Mouse (Mus musculus) spleen, postnatal 10 days (tissue): ENCODE results near the gene Ptpru.
A peak's percentile ranks its signal among the peaks of the same experiment; 100 is the strongest.
"Not testable (repeated sequence)": the region's sequence is repeated elsewhere in the genome, so short reads cannot be mapped to it uniquely, and the experiment has no call there.

ENCODE experiments used
- DNase-seq, 2 experiments: peaks; one replicate each; pipeline ENCODE4 v3.0.0; 2021 to 2022; ENCODE audit warnings: low spot score in 2 of 2

Ptpru gene

DNA sequence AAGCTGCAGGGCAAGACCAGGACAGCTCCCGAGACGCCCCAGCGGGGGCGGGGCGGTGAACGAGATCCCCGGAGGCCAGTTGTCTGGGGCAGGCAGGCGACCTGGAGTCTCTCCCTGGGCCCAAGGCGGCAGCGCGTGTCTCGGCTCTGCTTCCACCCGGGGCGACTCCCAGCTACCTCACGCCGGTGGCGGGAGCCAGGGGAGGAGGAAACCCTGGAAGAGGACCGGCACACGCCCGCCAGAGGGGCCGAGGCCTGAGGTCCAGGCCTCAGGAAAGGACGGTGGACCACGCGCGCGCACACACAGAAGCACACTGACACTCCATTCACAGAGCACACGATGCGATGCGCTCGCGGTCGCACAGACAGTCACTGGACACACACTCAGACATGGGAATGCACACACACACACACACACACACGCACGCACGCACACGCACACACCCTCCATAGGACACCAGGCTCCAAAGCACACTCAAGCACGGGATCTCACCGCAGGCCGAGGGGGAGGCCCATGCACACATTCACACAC, 1.7 kb downstream of the Ptpru start:
- DNase-seq: peak; percentile 14 to 29

DNA sequence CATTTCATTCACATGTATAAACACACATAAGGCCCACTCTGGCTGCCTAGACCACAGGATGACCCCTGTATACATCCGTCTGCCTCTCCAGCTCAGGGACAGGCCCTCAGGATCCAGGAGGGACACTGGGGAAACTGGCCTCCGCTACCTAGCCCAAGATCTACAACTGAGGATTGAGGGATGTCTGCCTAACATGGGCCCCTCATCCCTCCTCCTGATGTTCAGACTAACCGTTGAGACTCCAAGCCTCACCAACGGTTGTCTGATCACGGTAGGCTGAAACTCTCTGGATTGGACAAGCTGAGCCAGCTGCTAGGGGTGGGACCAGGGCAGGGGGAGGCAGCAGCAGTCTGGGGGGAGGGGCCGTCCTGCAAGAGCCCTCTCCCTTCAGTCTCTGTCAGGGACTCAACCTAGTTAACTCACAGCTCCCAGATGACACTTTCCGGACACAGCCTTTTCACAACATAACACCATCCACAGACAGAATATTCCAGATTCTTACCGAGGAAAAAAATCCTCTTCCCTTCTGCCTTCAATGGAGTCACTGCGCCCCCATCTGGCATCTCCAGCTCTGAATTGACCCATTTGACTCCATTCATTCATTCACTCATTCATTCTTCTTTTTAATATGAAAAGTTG, 4.0 kb downstream of the Ptpru start:
- DNase-seq: no peak

- no peak for DNase-seq
These were observed 5.2 kb downstream of the Ptpru start for GRCm38 (mm10) chr4:131832759-131833407.

GRCm38 (mm10) chr4:131831546-131832045, 6.5 kb downstream of the Ptpru start:
- DNase-seq: no peak

- no peak for DNase-seq
These were observed 9.0 kb downstream of the Ptpru start for GRCm38 (mm10) chr4:131829123-131829522.

- DNase-seq: no peak
These were observed 11.2 kb downstream of the Ptpru start for GRCm38 (mm10) chr4:131826905-131827304.

DNA sequence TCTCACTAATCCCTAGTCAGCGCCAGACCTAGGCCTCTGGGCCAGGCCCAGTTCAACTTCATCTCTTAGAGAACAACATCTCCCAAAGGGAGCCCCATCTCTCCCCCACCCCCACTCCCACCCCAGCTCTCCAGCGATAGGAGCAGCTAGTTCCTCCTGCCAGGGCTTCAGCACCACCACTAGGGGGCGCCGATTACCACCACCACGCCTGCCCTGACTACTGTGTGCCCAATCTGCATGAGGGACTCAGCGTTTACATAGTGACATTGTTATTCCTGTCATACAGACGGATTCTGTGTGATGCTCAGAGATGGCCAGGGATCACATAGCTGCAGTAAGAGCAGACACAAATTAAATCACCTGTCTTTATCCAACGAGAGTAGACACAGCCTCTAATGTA, 12.3 kb downstream of the Ptpru start:
- DNase-seq: peak; percentile 41 to 77

DNA sequence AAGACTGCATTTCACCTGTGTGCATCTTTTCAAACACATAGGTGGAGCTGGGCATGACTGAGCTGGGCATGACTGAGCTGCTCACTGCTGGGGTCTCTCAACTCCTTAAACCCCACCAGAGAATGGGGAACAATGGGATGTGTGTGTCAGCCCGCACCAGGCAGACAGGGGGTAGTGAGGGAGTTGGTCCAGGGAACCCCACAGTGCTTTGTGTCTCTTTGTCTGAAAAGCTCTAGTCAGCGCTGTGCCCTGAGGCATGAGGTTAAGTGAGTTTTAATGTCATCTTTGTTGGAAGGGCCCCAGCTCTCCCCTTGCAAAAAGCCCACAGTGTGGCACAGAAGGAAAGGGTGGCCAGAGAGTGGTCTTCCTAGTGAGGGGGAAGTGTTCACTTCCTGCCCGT, 13.1 kb downstream of the Ptpru start:
- no peak for DNase-seq

- DNase-seq: no peak
These were observed 15.5 kb downstream of the Ptpru start for GRCm38 (mm10) chr4:131822583-131822982.

- no peak for DNase-seq
These were observed 16.8 kb downstream of the Ptpru start for GRCm38 (mm10) chr4:131821161-131821731.

GRCm38 (mm10) chr4:131818926-131819325, 19.2 kb downstream of the Ptpru start:
- DNase-seq: no peak

- DNase-seq: no peak
These were observed 22.3 kb downstream of the Ptpru start for GRCm38 (mm10) chr4:131815774-131816173.

DNA sequence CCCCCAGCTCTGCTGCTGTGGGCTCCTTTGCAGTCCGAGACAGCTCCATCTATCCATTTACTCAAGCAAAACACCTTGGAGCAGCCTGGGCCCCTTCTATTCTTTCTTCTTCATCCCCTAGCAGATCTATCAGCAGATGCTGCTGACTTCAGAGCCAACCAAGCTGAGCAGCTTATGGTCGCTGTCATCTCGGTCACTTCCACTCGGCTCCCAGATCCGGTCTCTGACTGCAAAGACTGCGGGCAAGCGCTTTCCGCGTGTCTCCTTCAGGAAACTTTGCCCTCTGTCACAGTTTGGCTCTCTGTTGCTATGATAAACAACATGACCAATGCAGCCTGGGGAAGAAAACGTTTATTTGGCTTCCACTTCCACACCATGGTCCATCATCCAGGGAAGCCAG, 23.2 kb downstream of the Ptpru start:
- DNase-seq: no peak

GRCm38 (mm10) chr4:131813798-131814197, 24.3 kb downstream of the Ptpru start:
- no peak for DNase-seq

DNA sequence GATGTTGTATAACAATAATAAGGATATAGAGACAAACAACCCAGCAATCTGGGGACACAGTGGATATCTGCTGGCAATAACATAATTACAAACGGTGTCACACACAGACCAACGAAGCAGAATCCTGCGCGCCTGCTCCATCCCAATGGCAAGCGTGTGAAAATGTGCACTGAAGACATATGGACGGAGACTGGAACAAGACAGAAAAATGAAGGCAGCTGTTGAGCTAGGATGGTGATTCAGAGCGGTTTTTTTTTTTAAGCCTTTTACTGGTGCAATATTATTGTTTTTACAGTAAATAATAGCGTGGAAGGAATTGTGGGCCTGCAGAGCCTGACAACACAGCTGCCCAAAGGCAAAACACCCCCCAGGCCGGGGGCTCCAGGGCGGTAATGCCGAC, 25.6 kb downstream of the Ptpru start:
- DNase-seq: no peak

GRCm38 (mm10) chr4:131805255-131805654, 32.8 kb downstream of the Ptpru start:
- DNase-seq: no peak

DNA sequence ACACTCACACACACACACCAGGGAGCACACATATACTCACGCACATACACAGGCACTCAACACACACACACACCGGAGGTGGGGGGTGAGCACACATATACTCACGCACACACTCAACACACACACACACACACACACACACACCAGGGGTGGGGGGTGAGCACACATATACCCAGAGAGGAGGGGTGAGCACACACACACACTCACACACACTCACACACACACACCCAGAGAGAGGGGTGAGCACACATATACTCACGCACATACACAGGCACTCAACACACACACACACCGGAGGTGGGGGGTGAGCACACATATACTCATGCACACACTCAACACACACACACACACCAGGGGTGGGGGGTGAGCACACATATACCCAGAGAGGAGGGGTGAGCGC, 33.4 kb downstream of the Ptpru start:
- not testable (repeated sequence) for DNase-seq

GRCm38 (mm10) chr4:131803846-131804245, 34.2 kb downstream of the Ptpru start:
- DNase-seq: no peak

- DNase-seq: no peak
These were observed 39.1 kb downstream of the Ptpru start for GRCm38 (mm10) chr4:131798968-131799367.

DNA sequence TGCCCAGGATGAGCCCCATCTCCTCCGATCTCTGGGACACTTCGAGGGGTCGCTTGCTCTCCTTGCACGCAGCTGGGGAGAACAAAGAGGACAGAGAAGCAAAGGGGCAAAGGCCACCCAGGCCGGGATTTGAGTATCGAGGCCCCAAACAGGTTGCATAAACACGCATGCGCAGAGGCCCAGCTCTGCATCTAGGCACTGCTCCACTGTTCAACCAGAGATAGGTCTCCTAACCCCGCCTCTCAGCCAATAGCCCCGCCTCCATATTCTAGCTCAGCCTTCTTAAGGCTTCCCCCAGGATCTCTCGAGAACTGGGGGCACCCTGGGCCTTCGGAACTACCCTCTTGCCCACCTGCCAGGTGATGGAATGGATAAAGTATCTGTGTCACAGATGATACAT, 40.2 kb downstream of the Ptpru start:
- DNase-seq: no peak

GRCm38 (mm10) chr4:131797483-131797882, 40.6 kb downstream of the Ptpru start:
- DNase-seq: no peak

- DNase-seq: no peak
These were observed 41.6 kb downstream of the Ptpru start for GRCm38 (mm10) chr4:131796312-131797080.
